Mouse (Mus musculus): ENCODE data around the gene Crip1.

Crip1 gene

GRCm38 (mm10) chr12:113132567-113132966 is 13.5 kb upstream of the Crip1 start:
- DNase-seq: no peak

- no peak for DNase-seq
These were observed 12.9 kb upstream of the Crip1 start for GRCm38 (mm10) chr12:113133260-113133659.

DNA sequence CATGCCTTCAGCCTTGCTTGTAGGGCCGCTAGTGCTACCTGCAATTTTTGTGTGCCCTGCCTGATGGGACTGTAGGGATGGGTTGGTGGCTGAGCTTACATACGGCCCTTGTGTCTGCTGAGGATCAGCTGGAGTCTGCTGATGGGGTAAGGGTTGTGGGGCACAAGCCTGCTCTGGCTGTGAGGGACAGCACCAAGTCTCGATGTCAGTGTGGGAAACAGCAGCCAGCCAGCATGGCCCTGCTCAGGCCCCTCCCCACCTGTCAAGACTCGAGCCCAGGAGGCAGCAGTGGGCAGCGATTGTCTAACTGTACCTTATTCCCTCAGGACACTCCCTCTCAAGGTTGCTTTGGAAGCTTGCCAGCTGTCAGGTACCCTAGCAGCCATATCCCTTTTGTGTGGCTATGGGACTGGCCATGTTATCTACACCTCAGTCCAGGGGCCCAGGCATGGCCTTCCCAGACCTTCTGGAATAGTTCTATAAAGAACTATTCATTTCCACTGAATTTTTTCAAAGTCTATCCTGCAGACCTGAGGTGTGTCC is 12.2 kb upstream of the Crip1 start:
- no peak for DNase-seq

GRCm38 (mm10) chr12:113134502-113134901 is 11.6 kb upstream of the Crip1 start:
- DNase-seq: no peak

GRCm38 (mm10) chr12:113135401-113135800 is 10.7 kb upstream of the Crip1 start:
- no peak for DNase-seq

DNA sequence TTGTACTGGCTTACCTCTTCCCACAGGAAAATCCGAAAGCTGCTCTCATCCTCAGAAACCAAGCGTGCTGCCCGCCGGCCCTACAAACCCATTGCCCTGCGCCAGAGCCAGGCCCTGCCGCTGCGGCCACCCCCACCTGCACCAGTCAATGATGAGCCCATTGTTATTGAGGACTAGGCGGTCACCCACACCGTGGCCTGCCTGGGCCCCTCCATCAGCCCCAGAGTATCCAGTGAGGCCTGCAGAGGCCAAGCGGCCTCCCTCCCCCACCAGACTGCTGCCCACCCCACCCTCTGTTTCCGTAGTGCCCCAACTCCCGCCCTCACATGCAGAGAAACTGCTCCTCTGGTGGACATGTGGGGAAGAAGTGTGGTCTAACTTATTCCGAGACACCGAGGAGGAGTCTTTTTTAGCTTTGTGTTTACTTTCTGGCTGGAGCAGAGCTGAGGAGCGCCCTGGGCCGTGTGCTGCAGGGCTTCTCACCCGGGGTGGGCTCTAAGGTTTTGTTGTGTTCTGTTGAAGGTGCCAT is 9.6 kb upstream of the Crip1 start:
- no peak for DNase-seq

- DNase-seq: no peak
These were observed 8.6 kb upstream of the Crip1 start for GRCm38 (mm10) chr12:113137260-113138213.

- no peak for DNase-seq
These were observed 7.8 kb upstream of the Crip1 start for GRCm38 (mm10) chr12:113138291-113138690.

DNA sequence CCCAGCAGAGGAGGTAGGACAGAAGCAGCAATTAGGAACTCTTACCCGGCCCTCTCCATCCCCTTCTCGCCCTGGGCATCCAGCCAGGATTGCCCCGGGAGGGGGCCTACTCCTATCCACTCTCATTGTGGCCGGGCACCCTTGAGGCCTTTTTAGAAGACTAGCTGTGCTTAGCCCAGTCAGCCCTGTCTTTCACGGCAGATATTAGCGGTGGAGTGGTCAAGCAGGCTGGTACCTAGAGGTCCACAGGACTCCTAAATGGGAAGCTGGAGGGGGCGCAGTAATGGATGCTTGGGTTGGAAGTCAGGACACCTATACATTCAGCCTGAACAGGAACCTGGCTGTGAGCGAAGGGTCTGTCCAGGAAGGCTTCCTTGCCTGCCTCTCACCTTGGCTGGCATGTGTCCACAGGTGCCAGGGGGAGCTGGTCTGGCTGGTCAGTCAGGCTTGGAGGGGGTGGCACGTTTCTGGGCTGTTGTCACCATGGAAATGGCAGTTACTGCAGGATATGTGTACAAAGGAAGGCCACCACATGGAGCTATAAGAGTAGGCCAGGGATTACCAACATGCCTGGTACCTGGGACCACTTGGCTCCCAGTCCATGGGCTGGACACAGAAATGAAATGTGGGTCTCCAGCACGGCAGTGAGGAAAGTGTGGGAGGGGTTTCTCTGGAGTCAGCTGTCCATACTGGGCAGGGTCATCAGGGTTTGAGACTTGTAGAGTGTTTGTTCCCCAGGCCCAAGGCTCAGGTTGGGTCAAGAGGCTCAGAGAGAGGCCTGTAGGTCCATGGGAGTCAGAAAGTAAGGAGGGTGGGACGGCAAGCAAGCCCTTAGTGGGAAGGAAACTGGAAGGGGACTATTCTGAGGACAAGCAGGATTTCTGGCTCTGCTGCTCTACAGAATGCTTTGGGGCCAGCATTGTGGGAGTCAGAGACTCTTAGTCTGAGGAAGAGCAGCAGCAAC is 6.9 kb upstream of the Crip1 start:
- no peak for DNase-seq

GRCm38 (mm10) chr12:113139908-113140615 is 6.1 kb upstream of the Crip1 start, which contains the start of gene Crip2:
TSS of gene Crip2 (plus strand) at chr12:113140236.
- DNase-seq: peak; percentile 93

DNA sequence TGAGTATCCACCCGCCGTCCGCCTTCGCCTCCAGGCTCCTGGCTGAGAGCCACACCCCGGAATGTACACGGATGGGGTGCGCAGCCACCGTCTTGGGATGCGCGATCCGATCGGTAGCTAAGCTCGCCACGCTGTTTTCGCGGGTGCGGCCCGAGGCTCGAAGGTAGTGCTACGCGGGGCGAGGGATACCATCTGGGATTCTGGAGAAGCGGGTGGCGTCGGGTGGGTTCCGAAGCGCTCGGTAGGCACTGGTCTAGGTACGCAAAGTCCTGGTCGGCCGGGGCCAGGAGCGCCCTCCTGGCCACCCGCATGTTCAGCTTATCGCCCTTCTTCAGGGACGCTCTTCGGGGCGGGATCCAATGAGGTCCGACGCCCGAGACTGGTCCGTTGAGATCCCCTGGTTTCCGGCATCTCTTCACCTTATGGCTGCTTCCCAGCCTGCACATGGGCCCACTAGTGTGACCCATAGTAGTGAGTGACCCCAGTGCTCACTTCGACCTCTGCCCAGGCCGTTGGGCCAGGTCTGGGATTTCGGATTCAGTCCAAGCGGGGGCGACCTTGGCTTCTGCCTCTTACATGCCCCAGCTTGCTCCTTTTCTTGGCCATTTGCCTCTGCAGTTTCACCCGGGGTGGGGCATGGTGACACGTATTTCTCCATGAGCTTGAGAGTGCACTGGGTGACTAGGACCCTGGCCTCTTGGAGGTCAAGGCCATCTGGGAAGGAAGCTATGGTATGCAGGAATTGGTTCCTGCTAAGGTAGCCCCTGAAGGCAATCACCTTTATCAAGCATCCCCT is 5.3 kb upstream of the Crip1 start:
- DNase-seq: no peak

- no peak for DNase-seq
These were observed 4.6 kb upstream of the Crip1 start for GRCm38 (mm10) chr12:113141531-113141973.

DNA sequence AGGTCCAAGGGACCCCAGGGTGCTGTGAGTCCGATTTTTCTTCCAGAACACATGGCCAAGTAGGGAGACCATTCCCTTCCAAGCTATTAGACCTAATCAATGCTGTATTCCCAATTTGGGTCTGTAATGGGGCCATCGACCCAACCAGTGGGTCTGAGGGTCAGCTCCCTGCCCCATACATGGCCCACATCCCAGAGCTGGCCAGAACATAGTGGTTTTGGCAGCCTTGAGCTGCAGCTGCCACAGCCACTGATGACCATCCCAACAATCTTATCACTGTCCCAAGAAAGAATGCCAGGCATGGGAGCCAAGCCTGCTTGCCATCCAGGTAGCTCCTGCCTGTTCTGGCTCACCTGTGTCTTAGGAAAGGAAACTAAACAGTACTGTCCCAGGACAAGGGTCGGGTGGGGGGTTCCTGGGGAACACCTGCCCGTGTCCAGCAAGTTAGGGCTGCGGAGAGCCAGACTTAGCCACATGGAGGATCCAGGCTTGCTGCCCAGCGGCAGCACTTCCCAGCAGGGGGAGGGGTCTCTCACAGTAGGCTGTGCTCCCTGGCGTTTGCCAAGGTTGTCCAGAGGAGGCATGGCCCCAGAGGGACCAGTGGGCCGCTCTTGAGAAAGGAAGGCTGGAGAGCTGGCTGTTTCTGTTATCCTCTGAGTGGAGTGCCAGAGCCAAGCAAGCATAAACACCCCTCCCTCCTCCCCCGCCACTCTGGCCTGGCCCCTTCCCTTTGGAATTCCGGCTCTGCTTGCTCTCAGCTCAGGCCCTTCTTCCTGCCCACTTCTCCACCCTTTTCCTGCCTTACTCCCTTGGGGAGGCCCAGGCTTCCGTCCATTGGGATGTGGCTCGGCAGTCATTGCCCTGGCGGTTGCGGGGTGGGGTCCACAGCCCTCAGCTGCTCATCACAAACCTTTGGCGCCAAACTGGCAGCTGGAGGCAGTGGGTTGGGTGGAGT is 3.8 kb upstream of the Crip1 start:
- peak; percentile 48 for DNase-seq

- DNase-seq: no peak
These were observed 3.0 kb upstream of the Crip1 start for GRCm38 (mm10) chr12:113143164-113143563.

GRCm38 (mm10) chr12:113144001-113144756 is 1.9 kb upstream of the Crip1 start:
- no peak for DNase-seq

- no peak for DNase-seq
These were observed 1.2 kb upstream of the Crip1 start for GRCm38 (mm10) chr12:113144886-113145285.

DNA sequence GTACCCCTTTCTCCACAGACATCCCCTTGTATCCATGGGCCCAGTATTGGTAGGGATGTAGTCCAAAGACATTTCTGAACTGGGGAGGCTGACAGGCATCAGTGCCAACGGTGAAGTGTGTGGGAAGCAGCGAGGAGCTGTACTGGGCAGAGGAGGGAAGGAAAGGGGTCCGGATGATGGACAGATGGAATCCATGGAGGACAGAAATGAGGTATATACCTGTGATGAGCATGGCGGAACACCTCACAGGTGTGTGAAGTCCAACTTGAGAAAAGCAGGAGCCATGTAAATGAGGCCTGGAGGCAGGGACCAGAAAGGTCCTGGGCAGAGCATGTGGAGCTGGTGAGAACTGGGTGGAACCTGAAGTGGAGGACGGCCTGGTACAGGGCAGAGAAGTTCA is 525 bp upstream of the Crip1 start:
- no peak for DNase-seq

DNA sequence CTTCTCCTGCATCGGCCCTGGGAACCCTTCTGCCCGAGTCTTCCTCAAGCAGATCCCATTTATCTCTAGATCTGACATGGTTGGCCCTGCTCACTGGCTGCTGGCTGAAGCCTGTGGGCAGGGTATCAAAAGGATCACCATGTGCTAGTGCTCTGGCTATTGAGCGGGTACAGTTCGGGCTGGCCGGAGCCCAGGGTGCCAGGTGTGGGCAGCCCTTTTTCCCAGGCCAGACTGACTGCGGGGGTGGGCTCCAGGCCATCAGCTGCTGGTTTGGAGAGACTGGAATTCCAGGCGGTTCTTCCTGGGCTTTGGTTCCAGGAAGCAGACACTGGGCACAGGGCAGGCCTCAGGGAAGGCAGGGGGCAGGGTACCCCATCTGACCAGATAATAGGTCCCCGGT is 1.4 kb downstream of the Crip1 start:
- DNase-seq: no peak

DNA sequence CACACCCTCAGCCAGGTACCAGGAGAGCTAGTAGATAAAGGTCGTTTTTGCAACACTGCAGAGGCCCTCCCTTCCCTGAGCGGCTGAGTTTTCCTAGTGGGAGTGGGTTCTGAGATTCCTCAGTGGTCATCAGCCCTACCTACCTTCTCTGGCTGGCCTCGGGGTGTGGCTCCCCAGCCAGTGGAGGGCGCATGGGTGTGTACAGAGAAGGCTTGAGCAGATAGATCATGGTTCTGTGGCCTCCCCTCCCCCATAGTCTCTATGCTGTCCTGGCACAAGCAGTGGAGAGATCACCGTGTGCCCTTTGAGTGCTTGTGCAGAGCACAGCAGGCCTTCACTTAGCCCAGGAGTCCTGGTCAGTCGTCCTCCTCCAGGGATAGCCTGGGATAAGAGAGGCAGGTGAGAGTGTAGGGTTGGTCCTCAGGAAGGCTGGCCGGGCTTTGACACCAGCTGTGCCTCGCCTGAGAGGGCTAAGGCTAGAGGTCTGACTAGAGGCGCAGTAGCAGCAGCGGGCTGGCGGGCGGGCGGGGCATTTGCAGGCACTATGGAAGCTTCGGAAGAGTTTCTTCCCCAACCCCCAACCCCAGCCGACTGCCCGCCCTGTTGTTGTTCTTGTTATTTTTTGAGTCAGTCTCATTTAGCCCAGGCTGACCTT is 2.4 kb downstream of the Crip1 start:
- no peak for DNase-seq
